Mouse (Mus musculus): ENCODE data around the gene Slc7a8. TPM values are rescaled to one million over a fixed set of nuclear protein-coding genes. Genes with fewer than 3 reads are reported as not detected.

Slc7a8 gene
- polyA plus RNA-seq, 1 experiment from 2014 or later, result 7.1 TPM

- H3K4me1 ChIP-seq (replicated peaks; ENCODE audit: control insufficient read depth, insufficient read depth, low read length), result peaks cover 19% of the 10 kb centered on the region
- WGBS, result 5% methylated on average over 8 of the region's 8 CpGs
- H3K4me3 ChIP-seq (ENCODE audit: low read depth, low read length), result peak overlapping the region; percentile 82
- no peak for ATAC-seq (replicated peaks; ENCODE audit: low FRiP score)
- H3K4me2 ChIP-seq, result peak overlapping the region; percentile 68
- H3K27ac ChIP-seq (ENCODE audit: low read depth, low read length), result peak overlapping the region; percentile 97; the same call in 1 of the 2 replicates
- no peaks in the 10 kb centered on the region for H3K9me3 ChIP-seq (ENCODE audit: control insufficient read depth, low read length)
- no peak for DNase-seq (ENCODE audit: low spot score)
- H3K9ac ChIP-seq (ENCODE audit: low read depth, low read length), result peak overlapping the region; percentile 95
- H3K36me3 ChIP-seq (ENCODE audit: control insufficient read depth, insufficient read depth, low read length), result peaks cover 27% of the 10 kb centered on the region; the same call in 1 of the 2 replicates
- H3K27me3 ChIP-seq (replicated peaks; ENCODE audit: control insufficient read depth, insufficient read depth, low read length), result no peaks in the 10 kb centered on the region
Observed at GRCm38 (mm10) chr14:54687251-54687650, 94.5 kb downstream of the Slc7a8 start.

DNA sequence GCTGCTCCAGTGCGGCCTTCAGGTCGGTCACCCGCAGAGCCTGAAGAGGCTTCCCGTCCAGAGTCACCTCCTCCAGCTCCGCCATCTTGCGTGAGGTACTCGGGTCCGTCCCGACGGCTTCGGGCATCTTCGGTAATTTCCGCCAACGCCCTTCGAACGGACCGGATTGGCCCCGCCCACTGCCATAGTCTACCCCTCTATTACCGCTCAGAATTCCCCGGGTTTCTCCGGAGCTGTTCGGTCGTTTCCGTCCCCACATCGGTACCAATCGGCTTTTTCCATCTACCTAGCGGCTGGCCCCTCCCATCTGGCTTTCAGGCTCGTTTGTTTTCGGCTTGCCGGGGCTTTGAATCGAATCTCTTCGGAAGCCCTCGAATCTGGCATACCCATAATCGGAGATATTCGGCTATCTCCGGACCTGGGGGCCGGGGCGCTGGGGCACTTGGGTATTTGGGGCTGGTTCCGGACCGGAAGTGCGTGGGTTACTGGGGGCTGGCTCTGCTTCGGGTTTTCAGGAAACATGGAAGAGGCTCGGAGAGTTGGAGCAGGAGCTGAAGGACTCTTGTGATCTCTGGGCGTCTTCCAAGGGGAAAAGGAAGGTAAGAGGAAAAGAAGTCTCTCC is 95.1 kb downstream of the Slc7a8 start, which contains the start of gene Acin1:
Acin1 (minus strand) TSS at position 410 of the 622 bp plus-strand sequence.
- ATAC-seq (replicated peaks; ENCODE audit: low FRiP score) (peak; percentile 93), DNase-seq (ENCODE audit: low spot score) (peak; percentile 99)
- Histone ChIP-seq H3K27ac (ENCODE audit: low read depth, low read length) (peak within 1 kb of the TSS; percentile 97), H3K4me2 (peak within 1 kb of the TSS; percentile 76), H3K4me3 (ENCODE audit: low read depth, low read length) (peak within 1 kb of the TSS; percentile 82), H3K4me1 (replicated peaks; ENCODE audit: control insufficient read depth, insufficient read depth, low read length) (peaks cover 19% of the 10 kb centered on the region), H3K9me3 (ENCODE audit: control insufficient read depth, low read length) (no peaks in the 10 kb centered on the region), H3K36me3 (ENCODE audit: control insufficient read depth, insufficient read depth, low read length) (peaks cover 27% of the 10 kb centered on the region; the same call in 1 of the 2 replicates), H3K27me3 (replicated peaks; ENCODE audit: control insufficient read depth, insufficient read depth, low read length) (no peaks in the 10 kb centered on the region), H3K9ac (ENCODE audit: low read depth, low read length) (peak within 1 kb of the TSS; percentile 95)
- under 1% methylated on average over 44 of the region's 44 CpGs for WGBS

- H3K4me2 ChIP-seq, result peak within 1 kb of the TSS; percentile 76
- H3K27ac ChIP-seq (ENCODE audit: low read depth, low read length), result peak within 1 kb of the TSS; percentile 97
- peaks cover 27% of the 10 kb centered on the region; the same call in 1 of the 2 replicates for H3K36me3 ChIP-seq (ENCODE audit: control insufficient read depth, insufficient read depth, low read length)
- WGBS, result 1% methylated on average over 41 of the region's 41 CpGs
- DNase-seq (ENCODE audit: low spot score) (no peak), ATAC-seq (replicated peaks; ENCODE audit: low FRiP score) (peak; percentile 82)
- H3K4me3 ChIP-seq (ENCODE audit: low read depth, low read length), result peak within 1 kb of the TSS; percentile 82
- H3K9me3 ChIP-seq (ENCODE audit: control insufficient read depth, low read length), result no peaks in the 10 kb centered on the region
- H3K4me1 ChIP-seq (replicated peaks; ENCODE audit: control insufficient read depth, insufficient read depth, low read length), result peaks cover 19% of the 10 kb centered on the region
- H3K9ac ChIP-seq (ENCODE audit: low read depth, low read length), result peak within 1 kb of the TSS; percentile 95
- H3K27me3 ChIP-seq (replicated peaks; ENCODE audit: control insufficient read depth, insufficient read depth, low read length), result no peaks in the 10 kb centered on the region
Observed at GRCm38 (mm10) chr14:54686063-54686521, 95.7 kb downstream of the Slc7a8 start, which contains the start of gene 1700123O20Rik. Gene 1700123O20Rik, plus strand, starts transcription at chr14:54686216.

DNA sequence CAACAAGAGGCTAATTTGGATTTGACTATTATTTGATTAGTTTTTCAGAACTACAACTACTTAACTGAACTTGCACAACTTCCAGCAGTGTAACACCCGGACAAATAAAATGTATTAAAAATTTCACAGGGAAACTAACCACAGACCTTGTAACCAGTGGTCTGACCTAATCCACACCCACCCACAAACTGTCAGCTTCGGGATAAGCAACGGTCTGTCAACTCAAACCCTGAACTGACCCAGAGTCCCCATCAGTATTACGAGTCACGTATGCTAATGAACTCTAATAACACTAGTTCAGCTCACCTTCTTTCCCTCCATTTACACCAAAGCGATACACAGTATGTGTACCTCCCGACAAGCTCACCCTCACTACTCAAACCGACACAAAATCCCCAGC is 96.3 kb downstream of the Slc7a8 start:
- peak overlapping the region; percentile 97 for H3K27ac ChIP-seq (ENCODE audit: low read depth, low read length)
- H3K27me3 ChIP-seq (replicated peaks; ENCODE audit: control insufficient read depth, insufficient read depth, low read length), result no peaks in the 10 kb centered on the region
- peaks cover 21% of the 10 kb centered on the region; the same call in 1 of the 2 replicates for H3K36me3 ChIP-seq (ENCODE audit: control insufficient read depth, insufficient read depth, low read length)
- H3K9ac ChIP-seq (ENCODE audit: low read depth, low read length), result peak overlapping the region; percentile 95
- H3K4me2 ChIP-seq, result peak overlapping the region; percentile 76
- H3K4me3 ChIP-seq (ENCODE audit: low read depth, low read length), result peak overlapping the region; percentile 82
- no peak for DNase-seq (ENCODE audit: low spot score)
- H3K4me1 ChIP-seq (replicated peaks; ENCODE audit: control insufficient read depth, insufficient read depth, low read length), result peaks cover 19% of the 10 kb centered on the region
- H3K9me3 ChIP-seq (ENCODE audit: control insufficient read depth, low read length), result no peaks in the 10 kb centered on the region
- WGBS, result 5% methylated on average over 8 of the region's 8 CpGs
- ATAC-seq (replicated peaks; ENCODE audit: low FRiP score), result no peak

DNA sequence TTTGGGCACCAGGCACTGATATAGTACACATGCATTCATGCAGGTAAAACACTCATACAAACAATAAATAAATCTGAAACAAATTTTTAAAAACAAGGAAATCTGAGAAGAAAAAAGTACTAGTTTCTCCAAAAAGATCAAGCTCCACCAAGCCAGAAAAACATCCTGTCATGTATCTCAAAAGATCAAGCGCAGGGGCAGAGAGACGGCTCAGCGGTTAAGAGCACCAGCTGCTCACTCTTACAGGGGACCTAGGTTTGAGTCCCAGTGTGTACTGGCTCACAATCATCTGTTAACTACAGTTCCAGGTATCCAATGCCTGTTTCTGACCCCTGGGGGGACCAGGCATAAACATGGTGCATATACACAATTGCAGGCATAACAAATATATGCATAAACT is 99.3 kb downstream of the Slc7a8 start:
- H3K4me3 ChIP-seq (ENCODE audit: low read depth, low read length), result no peak overlapping the region
- DNase-seq (ENCODE audit: low spot score), result no peak
- no peak overlapping the region; the same call in 1 of the 2 replicates for H3K4me2 ChIP-seq
- H3K27me3 ChIP-seq (replicated peaks; ENCODE audit: control insufficient read depth, insufficient read depth, low read length), result no peaks in the 10 kb centered on the region
- H3K36me3 ChIP-seq (ENCODE audit: control insufficient read depth, insufficient read depth, low read length), result peaks cover 21% of the 10 kb centered on the region; the same call in 1 of the 2 replicates
- WGBS, result 88% methylated on average over 3 of the region's 3 CpGs
- H3K9ac ChIP-seq (ENCODE audit: low read depth, low read length), result no peak overlapping the region
- H3K4me1 ChIP-seq (replicated peaks; ENCODE audit: control insufficient read depth, insufficient read depth, low read length), result peaks cover 18% of the 10 kb centered on the region
- no peak for ATAC-seq (replicated peaks; ENCODE audit: low FRiP score)
- no peak overlapping the region for H3K27ac ChIP-seq (ENCODE audit: low read depth, low read length)
- no peaks in the 10 kb centered on the region for H3K9me3 ChIP-seq (ENCODE audit: control insufficient read depth, low read length)

DNA sequence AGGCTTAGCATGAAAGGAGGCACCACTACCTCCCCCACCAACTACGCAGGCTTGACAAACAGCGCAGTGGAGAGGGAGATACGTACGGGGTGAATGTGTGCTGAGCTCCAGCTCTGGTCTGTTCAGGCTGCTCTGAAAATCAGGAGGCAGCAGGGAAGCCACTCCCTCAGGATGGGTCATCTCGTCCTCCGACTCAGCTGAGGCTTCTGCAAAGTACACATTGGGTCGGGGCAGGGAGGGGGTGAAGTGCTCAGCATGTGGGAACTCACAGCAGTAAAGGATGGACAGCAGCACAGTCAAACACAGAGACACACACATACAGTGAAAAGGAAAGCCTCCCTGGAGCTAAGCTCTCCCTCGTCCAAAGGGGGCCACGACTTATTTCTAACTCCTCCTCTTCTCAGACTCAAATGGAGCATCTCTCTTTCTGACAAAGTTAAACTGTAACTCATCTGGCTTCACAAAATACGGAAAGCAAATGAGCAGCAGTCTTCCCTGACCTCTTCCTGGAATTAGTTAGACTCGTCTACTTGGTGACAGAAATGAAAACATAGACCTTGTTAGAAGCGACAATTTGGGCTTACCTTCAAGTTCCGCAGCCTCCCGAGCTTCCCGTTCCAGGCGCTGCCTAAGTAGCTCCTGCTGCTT is 103.0 kb downstream of the Slc7a8 start:
- WGBS, result 83% methylated on average over 16 of the region's 16 CpGs
- Histone ChIP-seq H3K27ac (ENCODE audit: low read depth, low read length) (no peak overlapping the region), H3K4me1 (replicated peaks; ENCODE audit: control insufficient read depth, insufficient read depth, low read length) (0 out of 2 replicates have a peak, but pooled peaks cover 7% of the 10 kb centered on the region), H3K4me3 (ENCODE audit: low read depth, low read length) (no peak overlapping the region), H3K9ac (ENCODE audit: low read depth, low read length) (no peak overlapping the region), H3K36me3 (ENCODE audit: control insufficient read depth, insufficient read depth, low read length) (peaks cover 36% of the 10 kb centered on the region), H3K27me3 (replicated peaks; ENCODE audit: control insufficient read depth, insufficient read depth, low read length) (no peaks in the 10 kb centered on the region), H3K4me2 (no peak overlapping the region), H3K9me3 (ENCODE audit: control insufficient read depth, low read length) (no peaks in the 10 kb centered on the region)
- ATAC-seq (replicated peaks; ENCODE audit: low FRiP score), result no peak
- no peak for DNase-seq (ENCODE audit: low spot score)

- no peak overlapping the region for H3K4me2 ChIP-seq
- H3K4me3 ChIP-seq (ENCODE audit: low read depth, low read length), result no peak overlapping the region
- DNase-seq (ENCODE audit: low spot score), result no peak
- no peaks in the 10 kb centered on the region for H3K9me3 ChIP-seq (ENCODE audit: control insufficient read depth, low read length)
- H3K9ac ChIP-seq (ENCODE audit: low read depth, low read length), result no peak overlapping the region
- 0 out of 2 replicates have a peak, but pooled peaks cover 3% of the 10 kb centered on the region for H3K4me1 ChIP-seq (replicated peaks; ENCODE audit: control insufficient read depth, insufficient read depth, low read length)
- WGBS, result 95% methylated on average over 5 of the region's 5 CpGs
- H3K27ac ChIP-seq (ENCODE audit: low read depth, low read length), result no peak overlapping the region
- H3K36me3 ChIP-seq (ENCODE audit: control insufficient read depth, insufficient read depth, low read length), result peaks cover 29% of the 10 kb centered on the region
- H3K27me3 ChIP-seq (replicated peaks; ENCODE audit: control insufficient read depth, insufficient read depth, low read length), result no peaks in the 10 kb centered on the region
- no peak for ATAC-seq (replicated peaks; ENCODE audit: low FRiP score)
Observed at GRCm38 (mm10) chr14:54676290-54676689, 105.5 kb downstream of the Slc7a8 start.

DNA sequence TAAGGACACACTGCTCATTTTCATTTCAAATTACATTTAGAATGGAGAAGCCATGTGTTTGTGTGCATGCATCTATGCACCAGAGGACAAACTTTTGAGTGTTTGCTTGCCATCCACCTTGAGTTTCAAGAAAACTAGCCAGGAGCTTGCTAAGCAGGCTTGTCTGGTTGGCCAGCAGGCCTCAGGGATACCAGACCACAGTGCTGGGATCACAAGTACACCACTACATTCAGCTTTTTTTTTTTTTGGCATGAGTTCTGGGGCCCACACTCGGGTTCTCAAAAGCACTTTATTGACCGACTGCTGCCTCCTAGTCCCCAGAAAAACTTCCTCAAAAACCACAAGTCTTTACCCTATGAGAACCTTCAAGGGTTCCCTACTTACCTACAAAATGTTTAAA is 107.4 kb downstream of the Slc7a8 start:
- no peak overlapping the region for H3K4me3 ChIP-seq (ENCODE audit: low read depth, low read length)
- no peak overlapping the region for H3K4me2 ChIP-seq
- ATAC-seq (replicated peaks; ENCODE audit: low FRiP score) (no peak), DNase-seq (ENCODE audit: low spot score) (no peak)
- H3K27me3 ChIP-seq (replicated peaks; ENCODE audit: control insufficient read depth, insufficient read depth, low read length), result no peaks in the 10 kb centered on the region
- H3K36me3 ChIP-seq (ENCODE audit: control insufficient read depth, insufficient read depth, low read length), result peaks cover 30% of the 10 kb centered on the region
- no peak overlapping the region for H3K27ac ChIP-seq (ENCODE audit: low read depth, low read length)
- 0 out of 2 replicates have a peak, but pooled peaks cover 3% of the 10 kb centered on the region for H3K4me1 ChIP-seq (replicated peaks; ENCODE audit: control insufficient read depth, insufficient read depth, low read length)
- H3K9me3 ChIP-seq (ENCODE audit: control insufficient read depth, low read length), result no peaks in the 10 kb centered on the region
- H3K9ac ChIP-seq (ENCODE audit: low read depth, low read length), result no peak overlapping the region
- 68% methylated on average over 2 of the region's 2 CpGs for WGBS
